Mouse (Mus musculus) MEL (cell line): ENCODE results near the gene Nt5dc2.

Source experiments
- CHD1 ChIP-seq: IDR thresholded peaks from 2 replicates; pipeline ENCODE4 v1.6.1; 2012; ENCODE audit warnings: low read depth, mild to moderate bottlenecking, inconsistent platforms, low read length, improper control_type of control experiment
- CTCF ChIP-seq, 3 experiments: IDR thresholded peaks in 2 of 3; conservative IDR thresholded peaks in 1 of 3; 2 replicates each; pipeline ENCODE4 v1.5.1; 2011 to 2012; ENCODE audit warnings: low read length in 3 of 3, low read depth in 2 of 3, mild to moderate bottlenecking in 2 of 3, improper control_type of control experiment in 1 of 3, inconsistent platforms in 1 of 3, mixed read lengths in 1 of 3, moderate library complexity in 1 of 3; ENCODE audit not compliant: control insufficient read depth in 1 of 3, insufficient read depth in 1 of 3, poor library complexity in 1 of 3, severe bottlenecking in 1 of 3
- ELF1 ChIP-seq: IDR thresholded peaks from 2 replicates; pipeline ENCODE4 v1.6.1; 2014; ENCODE audit warnings: low read depth, mild to moderate bottlenecking, inconsistent platforms, low read length, improper control_type of control experiment, moderate library complexity
- EP300 ChIP-seq, 2 experiments: IDR thresholded peaks; 2 replicates each; pipeline ENCODE4 v1.6.1; 2011; ENCODE audit warnings: improper control_type of control experiment in 2 of 2, low read length in 2 of 2, low read depth in 1 of 2, mild to moderate bottlenecking in 1 of 2
- GATA1 ChIP-seq: IDR thresholded peaks from 2 replicates; pipeline ENCODE4 v1.6.1; 2011; ENCODE audit warnings: low read depth, low read length, improper control_type of control experiment
- HCFC1 ChIP-seq: IDR thresholded peaks from 2 replicates; pipeline ENCODE4 v1.6.1; 2012; ENCODE audit warnings: low read depth, mild to moderate bottlenecking, inconsistent platforms, low read length, improper control_type of control experiment, moderate library complexity
- KAT2A ChIP-seq: conservative IDR thresholded peaks from 2 replicates; pipeline ENCODE4 v1.6.1; 2012; ENCODE audit warnings: low read depth, low read length, improper control_type of control experiment, inconsistent platforms
- MAX ChIP-seq: IDR thresholded peaks from 2 replicates; pipeline ENCODE4 v1.6.1; 2011; ENCODE audit warnings: low read length, improper control_type of control experiment
- MEF2A ChIP-seq: IDR thresholded peaks from 2 replicates; pipeline ENCODE4 v1.6.1; 2014; ENCODE audit warnings: low read depth, mild to moderate bottlenecking, inconsistent platforms, low read length, improper control_type of control experiment; ENCODE audit not compliant: poor library complexity, insufficient replicate concordance, severe bottlenecking; ENCODE audit errors: extremely low read depth
- POLR2A ChIP-seq, 2 experiments: IDR thresholded peaks; 2 replicates each; pipeline ENCODE4 v1.6.1; 2011 to 2012; ENCODE audit warnings: low read length in 2 of 2, mild to moderate bottlenecking in 2 of 2, control low read depth in 1 of 2, improper control_type of control experiment in 1 of 2, low read depth in 1 of 2, moderate library complexity in 1 of 2; ENCODE audit not compliant: control insufficient read depth in 1 of 2, insufficient read depth in 1 of 2, poor library complexity in 1 of 2
- TBP ChIP-seq: IDR thresholded peaks from 2 replicates; pipeline ENCODE4 v1.8.0; 2011; ENCODE audit warnings: low read depth, low read length, improper control_type of control experiment
- ZMIZ1 ChIP-seq: IDR thresholded peaks from 2 replicates; pipeline ENCODE4 v1.6.1; 2012; ENCODE audit warnings: low read depth, mild to moderate bottlenecking, inconsistent platforms, low read length, improper control_type of control experiment, moderate library complexity
- ZNF384 ChIP-seq: IDR thresholded peaks from 2 replicates; pipeline ENCODE4 v1.6.1; 2012; ENCODE audit warnings: low read depth, mild to moderate bottlenecking, inconsistent platforms, low read length, improper control_type of control experiment

- TF ChIP-seq POLR2A (IDR thresholded peaks at IDR 0.05; ENCODE audit: control insufficient read depth in 1 of 2, insufficient read depth in 1 of 2, low read depth in 1 of 2, low read length in 2 of 2, poor library complexity in 1 of 2) (no peak), MAX (no peak), MEF2A (no peak), KAT2A (no peak), GATA1 (no peak), ZMIZ1 (no peak), ZNF384 (no peak), CHD1 (no peak), ELF1 (no peak), EP300 (IDR thresholded peaks at IDR 0.05; ENCODE audit: low read depth in 1 of 2, low read length in 2 of 2) (no peak), TBP (no peak), HCFC1 (no peak), CTCF (IDR thresholded peaks at IDR 0.05 in 2 of 3, conservative IDR thresholded peaks at IDR 0.05 in 1 of 3; ENCODE audit: control insufficient read depth in 1 of 3, insufficient read depth in 1 of 3, low read depth in 2 of 3, low read length in 3 of 3, poor library complexity in 1 of 3, severe bottlenecking in 1 of 3) (no peak)
These were observed 42.1 kb downstream of the Nt5dc2 start for GRCm38 (mm10) chr14:31172781-31173455.
